Mouse (Mus musculus) liver, postnatal 0 days (tissue): Measurements from ENCODE around the gene Scml4.

ENCODE experiments used
- CTCF ChIP-seq: sonication (generic); IDR thresholded peaks from 2 replicates; pipeline ENCODE4 v1.5.1; 2016; ENCODE audit warnings: antibody characterized with exemption, low read depth
- EP300 ChIP-seq: IDR thresholded peaks from 2 replicates; pipeline ENCODE4 v1.6.1; 2016; ENCODE audit warnings: antibody characterized with exemption, low read depth, mild to moderate bottlenecking

- TF ChIP-seq CTCF (peak; percentile 19), EP300 (no peak)
Measured at GRCm38 (mm10) chr10:43006534-43006933, 146.4 kb downstream of the Scml4 start.
